Mouse (Mus musculus): ENCODE measurements at regions not wholly inside any gene's neighbourhood (a gene's known extent, or its start where the extent isn't known, plus 50 kb on each side); places are given as distances from the start of the nearest gene placed in this dataset.

GRCm38 (mm10) chr15:36427334-36427733 is 580.2 kb downstream of the Zfp706 start:
- no peaks in the 10 kb centered on the region for H3K36me3 ChIP-seq (ENCODE audit: poor library complexity, severe bottlenecking)
- peak overlapping the region; percentile 12; the same call in 1 of the 2 replicates for H3K27ac ChIP-seq
- H3K4me1 ChIP-seq, result peaks cover 8% of the 10 kb centered on the region
- no peaks in the 10 kb centered on the region for H3K27me3 ChIP-seq
- H3K4me2 ChIP-seq, result no peak overlapping the region
- 50% methylated on average over 4 of the region's 4 CpGs for WGBS
- H3K9ac ChIP-seq, result no peak overlapping the region
- no peaks in the 10 kb centered on the region for H3K9me3 ChIP-seq (replicated peaks)
- no peak for ATAC-seq
- no peak overlapping the region for H3K4me3 ChIP-seq

- H3K4me2 ChIP-seq, result no peak overlapping the region
- H3K36me3 ChIP-seq (ENCODE audit: poor library complexity, severe bottlenecking), result no peaks in the 10 kb centered on the region
- peak; percentile 77; the same call in 1 of the 2 replicates for ATAC-seq
- no peak overlapping the region for H3K9ac ChIP-seq
- no peaks in the 10 kb centered on the region for H3K27me3 ChIP-seq
- H3K27ac ChIP-seq, result no peak overlapping the region
- H3K4me3 ChIP-seq, result no peak overlapping the region
- no peaks in the 10 kb centered on the region for H3K9me3 ChIP-seq (replicated peaks)
- 86% methylated on average over 8 of the region's 8 CpGs for WGBS
- peaks cover 8% of the 10 kb centered on the region for H3K4me1 ChIP-seq
Observed at GRCm38 (mm10) chr15:36425902-36426301, 581.7 kb downstream of the Zfp706 start.

- Histone ChIP-seq H3K27ac (no peak overlapping the region), H3K27me3 (no peaks in the 10 kb centered on the region), H3K36me3 (ENCODE audit: poor library complexity, severe bottlenecking) (no peaks in the 10 kb centered on the region), H3K9ac (no peak overlapping the region), H3K4me1 (peaks cover 8% of the 10 kb centered on the region), H3K4me2 (no peak overlapping the region), H3K9me3 (replicated peaks) (no peaks in the 10 kb centered on the region), H3K4me3 (no peak overlapping the region)
- ATAC-seq, result no peak
- WGBS, result 85% methylated on average over 8 of the region's 8 CpGs
Observed at GRCm38 (mm10) chr15:36424047-36424446, 583.5 kb downstream of the Zfp706 start.

GRCm38 (mm10) chr15:36422781-36423180 is 584.8 kb downstream of the Zfp706 start:
- no peak for ATAC-seq
- peaks cover 5% of the 10 kb centered on the region for H3K4me1 ChIP-seq

GRCm38 (mm10) chr15:36419943-36420480 is 587.6 kb downstream of the Zfp706 start:
- Histone ChIP-seq H3K36me3 (ENCODE audit: poor library complexity, severe bottlenecking) (no peaks in the 10 kb centered on the region), H3K4me1 (no peaks in the 10 kb centered on the region)

More at GRCm38 (mm10) chr15:36422781-36423180, 584.8 kb downstream of the Zfp706 start:
- Histone ChIP-seq H3K36me3 (ENCODE audit: poor library complexity, severe bottlenecking) (no peaks in the 10 kb centered on the region), H3K27ac (no peak overlapping the region), H3K4me2 (no peak overlapping the region), H3K27me3 (no peaks in the 10 kb centered on the region), H3K9me3 (replicated peaks) (no peaks in the 10 kb centered on the region), H3K9ac (no peak overlapping the region), H3K4me3 (no peak overlapping the region)
- WGBS, result 87% methylated on average over 3 of the region's 3 CpGs

GRCm38 (mm10) chr15:36417426-36417825 is 590.1 kb downstream of the Zfp706 start:
- Histone ChIP-seq H3K4me2 (no peak overlapping the region), H3K36me3 (ENCODE audit: poor library complexity, severe bottlenecking) (no peaks in the 10 kb centered on the region), H3K27ac (no peak overlapping the region), H3K9ac (no peak overlapping the region), H3K4me3 (no peak overlapping the region), H3K9me3 (replicated peaks) (no peaks in the 10 kb centered on the region), H3K4me1 (no peaks in the 10 kb centered on the region), H3K27me3 (no peaks in the 10 kb centered on the region)
- WGBS, result 78% methylated on average over 3 of the region's 3 CpGs
- no peak for ATAC-seq

More at GRCm38 (mm10) chr15:36419943-36420480, 587.6 kb downstream of the Zfp706 start:
- no peak overlapping the region for H3K27ac ChIP-seq
- H3K27me3 ChIP-seq, result no peaks in the 10 kb centered on the region
- no peak overlapping the region for H3K4me2 ChIP-seq
- no peak overlapping the region for H3K4me3 ChIP-seq
- whole genome bisulfite sequencing, result 88% methylated on average over 7 of the region's 7 CpGs
- ATAC-seq, result no peak
- H3K9me3 ChIP-seq (replicated peaks), result no peaks in the 10 kb centered on the region
- H3K9ac ChIP-seq, result no peak overlapping the region

GRCm38 (mm10) chr15:36415552-36416249 is 591.9 kb downstream of the Zfp706 start:
- H3K27ac ChIP-seq, result no peak overlapping the region
- H3K4me2 ChIP-seq, result no peak overlapping the region
- ATAC-seq, result no peak
- WGBS, result 80% methylated on average over 5 of the region's 5 CpGs
- no peaks in the 10 kb centered on the region for H3K4me1 ChIP-seq
- H3K36me3 ChIP-seq (ENCODE audit: poor library complexity, severe bottlenecking), result no peaks in the 10 kb centered on the region
- H3K9ac ChIP-seq, result no peak overlapping the region
- no peaks in the 10 kb centered on the region for H3K27me3 ChIP-seq
- no peaks in the 10 kb centered on the region for H3K9me3 ChIP-seq (replicated peaks)
- no peak overlapping the region for H3K4me3 ChIP-seq

- no peak overlapping the region for H3K9ac ChIP-seq
- no peak overlapping the region for H3K4me3 ChIP-seq
- ATAC-seq, result no peak
- H3K4me2 ChIP-seq, result no peak overlapping the region
- H3K27me3 ChIP-seq, result no peaks in the 10 kb centered on the region
- H3K36me3 ChIP-seq (ENCODE audit: poor library complexity, severe bottlenecking), result no peaks in the 10 kb centered on the region
- H3K4me1 ChIP-seq, result no peaks in the 10 kb centered on the region
- WGBS, result 94% methylated on average over 3 of the region's 3 CpGs
- H3K9me3 ChIP-seq (replicated peaks), result no peaks in the 10 kb centered on the region
- H3K27ac ChIP-seq, result no peak overlapping the region
Observed at GRCm38 (mm10) chr15:36412016-36412415, 595.6 kb downstream of the Zfp706 start.

GRCm38 (mm10) chr15:36405446-36405845 is 602.1 kb downstream of the Zfp706 start:
- Histone ChIP-seq H3K27ac (no peak overlapping the region), H3K9me3 (replicated peaks) (no peaks in the 10 kb centered on the region), H3K9ac (no peak overlapping the region), H3K4me1 (peaks cover 8% of the 10 kb centered on the region), H3K27me3 (no peaks in the 10 kb centered on the region), H3K4me2 (no peak overlapping the region), H3K36me3 (ENCODE audit: poor library complexity, severe bottlenecking) (no peaks in the 10 kb centered on the region), H3K4me3 (no peak overlapping the region)
- WGBS, result 81% methylated on average over 3 of the region's 3 CpGs
- no peak for ATAC-seq

GRCm38 (mm10) chr15:36403336-36404119 is 604.0 kb downstream of the Zfp706 start:
- no peaks in the 10 kb centered on the region for H3K27me3 ChIP-seq
- ATAC-seq, result no peak
- H3K4me1 ChIP-seq, result peaks cover 25% of the 10 kb centered on the region
- H3K4me2 ChIP-seq, result no peak overlapping the region
- 92% methylated on average over 6 of the region's 6 CpGs for WGBS
- no peaks in the 10 kb centered on the region for H3K36me3 ChIP-seq (ENCODE audit: poor library complexity, severe bottlenecking)
- H3K27ac ChIP-seq, result no peak overlapping the region
- no peaks in the 10 kb centered on the region for H3K9me3 ChIP-seq (replicated peaks)
- H3K9ac ChIP-seq, result no peak overlapping the region
- H3K4me3 ChIP-seq, result no peak overlapping the region

GRCm38 (mm10) chr15:36402051-36402450 is 605.5 kb downstream of the Zfp706 start:
- H3K27ac ChIP-seq, result no peak overlapping the region
- no peak overlapping the region for H3K4me2 ChIP-seq
- H3K9me3 ChIP-seq (replicated peaks), result no peaks in the 10 kb centered on the region
- no peak for ATAC-seq
- 90% methylated on average over 1 of the region's 1 CpGs for WGBS
- no peak overlapping the region for H3K4me3 ChIP-seq
- no peaks in the 10 kb centered on the region for H3K27me3 ChIP-seq
- peaks cover 25% of the 10 kb centered on the region for H3K4me1 ChIP-seq
- no peaks in the 10 kb centered on the region for H3K36me3 ChIP-seq (ENCODE audit: poor library complexity, severe bottlenecking)
- no peak overlapping the region for H3K9ac ChIP-seq

GRCm38 (mm10) chr15:36400311-36400840 is 607.2 kb downstream of the Zfp706 start:
- ATAC-seq, result 0 out of 2 replicates have a peak, but pooled peaks have one; percentile 17
- 29% methylated on average over 9 of the region's 9 CpGs for WGBS
- Histone ChIP-seq H3K9me3 (replicated peaks) (no peaks in the 10 kb centered on the region), H3K4me1 (peaks cover 25% of the 10 kb centered on the region), H3K9ac (no peak overlapping the region), H3K4me3 (no peak overlapping the region), H3K36me3 (ENCODE audit: poor library complexity, severe bottlenecking) (no peaks in the 10 kb centered on the region), H3K27me3 (no peaks in the 10 kb centered on the region), H3K27ac (peak overlapping the region; percentile 14; the same call in 1 of the 2 replicates), H3K4me2 (no peak overlapping the region)
